In the genomic region with DNA sequence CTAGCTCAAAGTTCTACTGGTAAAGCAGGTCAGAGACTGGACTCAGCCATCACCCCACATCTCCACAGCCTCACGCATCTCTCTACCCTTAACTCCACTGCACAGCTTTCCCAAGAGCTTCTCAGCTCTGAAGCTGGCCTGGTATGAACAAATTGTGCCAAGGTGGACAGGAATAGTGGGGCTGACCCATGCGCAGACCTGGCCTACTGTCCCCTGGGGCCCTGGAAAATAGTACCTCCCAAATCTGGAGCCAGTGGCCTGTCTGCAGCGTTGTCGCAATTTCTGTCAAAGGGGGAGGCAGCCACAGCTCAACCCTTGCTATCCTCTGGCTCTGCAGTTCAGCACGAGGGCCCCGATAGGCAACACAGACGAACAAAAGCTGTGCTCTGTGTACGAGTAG, we compare ENCODE assay signal across 13 mouse cellular contexts. TPM values are rescaled to one million over a fixed set of nuclear protein-coding genes. Genes with fewer than 3 reads are reported as not detected.
DNase-seq lines count a peak whose midpoint lies in the region; ATAC-seq and TF ChIP-seq lines count a peak whose summit lies in the region.
"Had no signal": no experiment of that assay in that cellular context is flagged by ENCODE, and none has a peak within 500 bp of the region (broad histone marks: within the 10 kb centered on the region; RNA-seq: fewer than 3 reads in every experiment).

A gene (plus strand): TSS at position 315 of the 400 bp plus-strand sequence.

- no peak for DNase-seq in kidney, postnatal 0 days (ENCODE audit: low spot score)
- no peak for DNase-seq in kidney, postnatal 14 days
- peak; percentile 71 for DNase-seq in adrenal gland, postnatal 14 days
- DNase-seq in heart, embryonic 10.5 days (ENCODE audit: low spot score), result no peak
- no peak for DNase-seq in limb, embryonic 10.5 days (ENCODE audit: low spot score)
- DNase-seq in retina, postnatal 1 day, result no peak
- no peak for DNase-seq in right cerebral cortex, adult 18-20 months

- peak within 1 kb of the TSS; percentile 50 for H3K27ac ChIP-seq in kidney, postnatal 0 days
- peak within 1 kb of the TSS; percentile 91 for H3K27ac ChIP-seq in heart, embryonic 10.5 days
- H3K27ac ChIP-seq in limb, embryonic 10.5 days, result peak within 1 kb of the TSS; percentile 66; the same call in 1 of the 2 replicates

- no peaks in the 10 kb centered on the region for H3K36me3 ChIP-seq in kidney, postnatal 0 days (ENCODE audit: insufficient read depth, low read length)
- no peaks in the 10 kb centered on the region for H3K36me3 ChIP-seq in heart, embryonic 10.5 days
- no peaks in the 10 kb centered on the region for H3K36me3 ChIP-seq in limb, embryonic 10.5 days

- no peak within 1 kb of the TSS for H3K4me3 ChIP-seq in kidney, postnatal 0 days (replicated peaks; ENCODE audit: low read depth, low read length)
- H3K4me3 ChIP-seq in heart, embryonic 10.5 days, result no peak within 1 kb of the TSS
- no peak within 1 kb of the TSS for H3K4me3 ChIP-seq in limb, embryonic 10.5 days

- ATAC-seq in kidney, postnatal 0 days (replicated peaks; ENCODE audit: low FRiP score, low read depth), result no peak
- no peak for ATAC-seq in inflammation-experienced regulatory T-cells, adult 6 months
- ATAC-seq: CD4-positive, CD25-positive, alpha-beta regulatory T cell, adult 4 months; intestine, postnatal 0 days had no signal

- no peak for TF ChIP-seq CTCF in kidney, postnatal 0 days (IDR thresholded peaks at IDR 0.05; ENCODE audit: low read depth)

- no peaks in the 10 kb centered on the region for H3K9me3 ChIP-seq in kidney, postnatal 0 days (replicated peaks; ENCODE audit: low read length)
- H3K9me3 ChIP-seq in heart, embryonic 10.5 days, result no peaks in the 10 kb centered on the region
- no peaks in the 10 kb centered on the region for H3K9me3 ChIP-seq in limb, embryonic 10.5 days (replicated peaks)

- peaks cover 14% of the 10 kb centered on the region for H3K4me1 ChIP-seq in kidney, postnatal 0 days (replicated peaks; ENCODE audit: insufficient read depth, low read length)
- peaks cover 63% of the 10 kb centered on the region for H3K4me1 ChIP-seq in heart, embryonic 10.5 days
- H3K4me1 ChIP-seq in limb, embryonic 10.5 days, result peaks cover 30% of the 10 kb centered on the region

- no peak within 1 kb of the TSS for H3K4me2 ChIP-seq in kidney, postnatal 0 days (ENCODE audit: low read length)

- 90% methylated on average over 8 of the region's 8 CpGs for WGBS in kidney, postnatal 0 days
- WGBS in heart, embryonic 10.5 days, result 82% methylated on average over 8 of the region's 8 CpGs
- 93% methylated on average over 8 of the region's 8 CpGs for WGBS in limb, embryonic 10.5 days

- no peaks in the 10 kb centered on the region for H3K27me3 ChIP-seq in kidney, postnatal 0 days (ENCODE audit: insufficient read depth, low read length)
- peaks cover 12% of the 10 kb centered on the region; the same call in 1 of the 2 replicates for H3K27me3 ChIP-seq in heart, embryonic 10.5 days (ENCODE audit: insufficient read depth, poor library complexity, severe bottlenecking)
- peaks cover 7% of the 10 kb centered on the region; the same call in 1 of the 2 replicates for H3K27me3 ChIP-seq in limb, embryonic 10.5 days (ENCODE audit: low read depth, poor library complexity, severe bottlenecking)

- H3K9ac ChIP-seq in kidney, postnatal 0 days (ENCODE audit: low read depth, low read length), result no peak within 1 kb of the TSS

RNA-seq across cellular contexts. Expression of the gene that starts here (rescaled TPM):
- polyA plus RNA-seq in kidney, postnatal 0 days (2015; fragmentation: Nextera tagmentation; extraction: Ambion mirVana), result 0.36 and 0.43 TPM in 2 replicates
- 11.8 and 17.0 TPM in 2 replicates for total RNA-seq in adrenal gland, postnatal 14 days (2021)
- 5.6 and 12.4 TPM in 2 replicates for polyA plus RNA-seq in heart, embryonic 10.5 days (2016; fragmentation: Nextera tagmentation; extraction: Ambion mirVana)
- polyA plus RNA-seq in limb, embryonic 10.5 days (2016; fragmentation: Nextera tagmentation; extraction: Ambion mirVana), result not detected in 2 replicates
- not detected for polyA plus RNA-seq in inflammation-experienced regulatory T-cells, adult 6 months (2017; shearing (Covaris generic))
- total RNA-seq: common myeloid progenitor, adult 5-6 weeks; granulocyte monocyte progenitor cell, adult 5-6 weeks; megakaryocyte-erythroid progenitor cell, adult 5-6 weeks had no signal
- polyA plus RNA-seq: CD4-positive, CD25-positive, alpha-beta regulatory T cell, adult 4 months had no signal
